Mouse (Mus musculus): ENCODE results near the gene Rpl5. TPM values are rescaled to one million over a fixed set of nuclear protein-coding genes. Genes with fewer than 3 reads are reported as not detected.
A peak's percentile ranks its signal among the peaks of the same experiment; 100 is the strongest.

Gene Rpl5
- total and polyA plus RNA-seq, 2 experiments from 2014 or later, result 57.8 to 106 TPM

- Histone ChIP-seq H3K27me3 (ENCODE audit: insufficient read depth, low read length) (no peaks in the 10 kb centered on the region), H3K27ac (no peak overlapping the region), H3K4me2 (ENCODE audit: low read depth, low read length) (no peak overlapping the region), H3K4me1 (ENCODE audit: insufficient read depth, low read length) (no peaks in the 10 kb centered on the region), H3K9ac (replicated peaks; ENCODE audit: low read length) (no peak overlapping the region), H3K9me3 (ENCODE audit: low read length) (no peaks in the 10 kb centered on the region), H3K36me3 (ENCODE audit: insufficient read depth, low read length) (no peaks in the 10 kb centered on the region), H3K4me3 (ENCODE audit: low read length) (no peak overlapping the region)
- ATAC-seq (no peak), DNase-seq (ENCODE audit: low spot score) (no peak)
- 79% methylated on average over 1 of the region's 1 CpGs for WGBS
- no peak for TF ChIP-seq CTCF (IDR thresholded peaks at IDR 0.05; ENCODE audit: low read depth)
These were observed 4.0 kb upstream of the Rpl5 start for GRCm38 (mm10) chr5:107896265-107896664.

- DNase-seq (ENCODE audit: low spot score), result no peak
- no peaks in the 10 kb centered on the region for H3K27me3 ChIP-seq (ENCODE audit: insufficient read depth, low read length)
- peak overlapping the region; percentile 91 for H3K27ac ChIP-seq
- H3K4me3 ChIP-seq (ENCODE audit: low read length), result peak overlapping the region; percentile 99
- peaks cover 24% of the 10 kb centered on the region for H3K36me3 ChIP-seq (ENCODE audit: insufficient read depth, low read length)
- H3K4me1 ChIP-seq (ENCODE audit: insufficient read depth, low read length), result peaks cover 4% of the 10 kb centered on the region; the same call in 1 of the 2 replicates
- H3K4me2 ChIP-seq (ENCODE audit: low read depth, low read length), result peak overlapping the region; percentile 65
- peak overlapping the region; percentile 95 for H3K9ac ChIP-seq (replicated peaks; ENCODE audit: low read length)
- no peaks in the 10 kb centered on the region for H3K9me3 ChIP-seq (ENCODE audit: low read length)
- WGBS, result 0% methylated on average over 23 of the region's 23 CpGs
- ATAC-seq, result peak; percentile 57
- TF ChIP-seq CTCF (IDR thresholded peaks at IDR 0.05; ENCODE audit: low read depth), result no peak
These were observed 813 bp downstream of the Rpl5 start for GRCm38 (mm10) chr5:107901014-107901615.

DNA sequence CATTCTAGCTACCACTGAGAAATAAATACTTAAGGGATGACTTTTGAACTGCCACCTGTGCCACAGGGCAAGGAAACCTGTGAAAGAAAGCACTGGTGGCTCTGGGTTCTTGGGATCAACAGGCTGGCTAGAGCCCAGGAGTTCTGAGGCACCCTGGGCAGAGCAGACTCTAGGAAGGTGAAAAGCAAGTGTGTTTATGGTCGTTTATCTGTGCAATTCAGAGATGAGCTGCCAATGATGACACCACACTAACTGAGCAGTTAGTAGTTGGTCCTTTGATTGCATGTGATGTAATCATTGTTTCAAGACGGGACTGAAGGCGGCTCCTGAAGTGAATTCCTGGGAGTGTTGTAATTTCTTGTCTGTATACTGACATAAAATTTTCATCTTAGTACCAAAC is 4.0 kb downstream of the Rpl5 start:
- DNase-seq (ENCODE audit: low spot score) (no peak), ATAC-seq (no peak)
- H3K36me3 ChIP-seq (ENCODE audit: insufficient read depth, low read length), result peaks cover 54% of the 10 kb centered on the region
- H3K9me3 ChIP-seq (ENCODE audit: low read length), result no peaks in the 10 kb centered on the region
- 77% methylated on average over 3 of the region's 3 CpGs for WGBS
- no peak overlapping the region for H3K27ac ChIP-seq
- H3K4me2 ChIP-seq (ENCODE audit: low read depth, low read length), result no peak overlapping the region
- no peaks in the 10 kb centered on the region for H3K27me3 ChIP-seq (ENCODE audit: insufficient read depth, low read length)
- peaks cover 4% of the 10 kb centered on the region; the same call in 1 of the 2 replicates for H3K4me1 ChIP-seq (ENCODE audit: insufficient read depth, low read length)
- H3K4me3 ChIP-seq (ENCODE audit: low read length), result no peak overlapping the region
- H3K9ac ChIP-seq (replicated peaks; ENCODE audit: low read length), result no peak overlapping the region
- TF ChIP-seq CTCF (IDR thresholded peaks at IDR 0.05; ENCODE audit: low read depth), result no peak

DNA sequence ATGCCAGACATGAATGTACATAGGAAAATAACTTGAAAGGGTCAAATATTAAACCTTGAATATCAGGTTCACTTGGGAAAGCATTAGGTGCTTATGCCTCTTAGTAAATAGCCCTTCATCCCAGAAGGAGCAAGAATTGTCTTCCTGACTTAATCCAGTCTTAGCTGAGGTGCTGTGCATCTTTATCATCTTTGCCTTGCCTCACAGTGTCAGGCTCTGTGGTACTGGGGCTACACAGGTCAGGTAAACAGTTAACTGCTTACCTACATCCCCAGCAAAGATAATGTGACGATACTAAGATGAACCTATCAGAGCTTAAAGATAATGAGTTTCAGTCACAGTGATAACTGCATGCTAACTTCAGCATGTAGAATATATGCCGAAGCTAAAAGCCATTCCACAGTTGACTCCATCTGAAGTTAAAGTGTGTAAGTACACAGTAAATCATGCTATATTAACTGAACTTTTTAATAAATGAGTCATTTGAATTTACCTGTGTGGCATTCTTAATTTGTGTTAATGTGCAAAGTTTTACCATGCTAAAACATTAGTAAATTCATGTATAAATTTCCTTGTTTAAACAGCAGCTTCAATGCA is 8.3 kb downstream of the Rpl5 start:
- Histone ChIP-seq H3K9ac (replicated peaks; ENCODE audit: low read length) (no peak overlapping the region), H3K4me1 (ENCODE audit: insufficient read depth, low read length) (no peaks in the 10 kb centered on the region), H3K36me3 (ENCODE audit: insufficient read depth, low read length) (peaks cover 61% of the 10 kb centered on the region), H3K27ac (no peak overlapping the region), H3K9me3 (ENCODE audit: low read length) (no peaks in the 10 kb centered on the region), H3K4me2 (ENCODE audit: low read depth, low read length) (no peak overlapping the region), H3K27me3 (ENCODE audit: insufficient read depth, low read length) (no peaks in the 10 kb centered on the region), H3K4me3 (ENCODE audit: low read length) (no peak overlapping the region)
- TF ChIP-seq CTCF (IDR thresholded peaks at IDR 0.05; ENCODE audit: low read depth), result no peak
- DNase-seq (ENCODE audit: low spot score), result no peak
- 89% methylated on average over 2 of the region's 2 CpGs for WGBS
- no peak for ATAC-seq

DNA sequence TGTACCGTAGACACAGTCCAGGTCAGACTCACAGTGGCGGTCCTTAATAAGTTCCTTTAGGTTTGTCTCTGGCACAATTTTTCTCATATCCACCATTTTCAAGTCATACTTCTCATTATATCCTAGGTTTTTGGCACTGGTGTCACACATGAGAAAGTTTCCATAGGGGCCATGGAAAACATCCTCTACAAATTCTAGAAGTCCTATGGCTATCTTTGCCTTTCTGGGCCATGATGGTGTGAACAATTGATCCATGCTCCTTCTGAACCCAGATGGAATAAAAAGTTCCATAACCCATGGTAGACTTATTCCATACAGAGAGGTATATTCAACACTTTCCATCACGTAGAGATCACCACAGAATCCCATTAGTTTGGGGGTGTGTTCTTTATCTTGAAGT is 9.4 kb downstream of the Rpl5 start:
- Histone ChIP-seq H3K27ac (no peak overlapping the region), H3K4me1 (ENCODE audit: insufficient read depth, low read length) (no peaks in the 10 kb centered on the region), H3K4me2 (ENCODE audit: low read depth, low read length) (no peak overlapping the region), H3K36me3 (ENCODE audit: insufficient read depth, low read length) (peaks cover 52% of the 10 kb centered on the region), H3K9ac (replicated peaks; ENCODE audit: low read length) (no peak overlapping the region), H3K9me3 (ENCODE audit: low read length) (no peaks in the 10 kb centered on the region), H3K4me3 (ENCODE audit: low read length) (no peak overlapping the region), H3K27me3 (ENCODE audit: insufficient read depth, low read length) (no peaks in the 10 kb centered on the region)
- 86% methylated on average over 3 of the region's 3 CpGs for WGBS
- no peak for DNase-seq (ENCODE audit: low spot score)
- TF ChIP-seq CTCF (IDR thresholded peaks at IDR 0.05; ENCODE audit: low read depth), result no peak
- no peak for ATAC-seq

DNA sequence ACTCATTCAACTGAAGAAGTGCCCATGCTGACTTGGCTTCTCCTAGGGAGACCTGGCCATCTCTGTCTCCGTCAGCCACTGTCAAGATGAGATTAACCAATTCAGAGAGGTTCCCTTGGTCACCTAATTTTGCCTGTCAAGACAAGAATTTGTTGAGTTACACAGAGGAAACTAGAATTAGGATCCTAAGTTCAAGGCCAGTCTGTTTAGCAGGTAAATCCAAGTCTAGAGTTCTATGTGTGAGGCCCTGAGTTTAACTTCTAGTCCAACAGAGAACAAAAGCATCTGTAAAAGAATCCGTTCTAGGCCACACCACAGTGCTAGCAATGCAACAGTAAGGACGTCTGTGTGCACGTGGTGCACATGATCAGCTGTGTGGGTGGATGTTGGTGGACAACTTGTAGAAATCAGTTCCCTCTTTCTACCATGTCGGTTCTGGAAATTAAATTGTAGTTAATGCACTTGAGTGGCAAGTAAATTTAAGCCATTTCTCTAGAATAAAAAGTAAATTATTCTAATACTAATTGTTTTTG is 9.8 kb downstream of the Rpl5 start:
- Histone ChIP-seq H3K27ac (no peak overlapping the region), H3K9ac (replicated peaks; ENCODE audit: low read length) (no peak overlapping the region), H3K36me3 (ENCODE audit: insufficient read depth, low read length) (peaks cover 48% of the 10 kb centered on the region), H3K4me1 (ENCODE audit: insufficient read depth, low read length) (no peaks in the 10 kb centered on the region), H3K27me3 (ENCODE audit: insufficient read depth, low read length) (no peaks in the 10 kb centered on the region), H3K4me2 (ENCODE audit: low read depth, low read length) (no peak overlapping the region), H3K9me3 (ENCODE audit: low read length) (no peaks in the 10 kb centered on the region), H3K4me3 (ENCODE audit: low read length) (no peak overlapping the region)
- WGBS, result 59% methylated on average over 5 of the region's 5 CpGs
- TF ChIP-seq CTCF (IDR thresholded peaks at IDR 0.05; ENCODE audit: low read depth), result no peak
- DNase-seq (ENCODE audit: low spot score) (no peak), ATAC-seq (no peak)

DNA sequence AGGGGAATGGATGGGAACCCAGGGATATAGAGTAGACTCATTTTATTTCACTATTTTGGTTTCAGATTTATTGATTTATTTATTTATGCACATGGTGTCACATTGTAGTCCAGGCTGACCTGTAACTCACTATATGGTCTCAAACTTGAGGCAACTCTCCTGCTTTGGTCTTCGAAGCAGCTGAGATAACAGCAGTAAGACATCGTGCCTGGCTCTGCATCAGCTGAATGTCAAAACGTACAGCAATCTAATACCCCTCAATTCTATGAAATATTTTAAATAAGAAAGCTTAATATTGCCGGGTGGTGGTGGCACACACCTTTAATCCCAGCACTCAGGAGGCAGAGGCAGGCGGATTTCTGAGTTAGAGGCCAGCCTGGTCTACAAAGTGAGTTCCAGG is 10.7 kb downstream of the Rpl5 start:
- Histone ChIP-seq H3K4me3 (ENCODE audit: low read length) (no peak overlapping the region), H3K27ac (no peak overlapping the region), H3K9me3 (ENCODE audit: low read length) (no peaks in the 10 kb centered on the region), H3K4me2 (ENCODE audit: low read depth, low read length) (no peak overlapping the region), H3K4me1 (ENCODE audit: insufficient read depth, low read length) (no peaks in the 10 kb centered on the region), H3K36me3 (ENCODE audit: insufficient read depth, low read length) (peaks cover 40% of the 10 kb centered on the region), H3K9ac (replicated peaks; ENCODE audit: low read length) (no peak overlapping the region), H3K27me3 (ENCODE audit: insufficient read depth, low read length) (no peaks in the 10 kb centered on the region)
- TF ChIP-seq CTCF (IDR thresholded peaks at IDR 0.05; ENCODE audit: low read depth), result no peak
- 93% methylated on average over 5 of the region's 5 CpGs for WGBS
- DNase-seq (ENCODE audit: low spot score) (no peak), ATAC-seq (no peak)

All from hindbrain, postnatal 0 days (tissue).